Mouse (Mus musculus) hindbrain, embryonic 11.5 days (tissue): ENCODE data around the gene Wasf3. TPM values are rescaled to one million over a fixed set of nuclear protein-coding genes. Genes with fewer than 3 reads are reported as not detected.
A peak's percentile ranks its signal among the peaks of the same experiment; 100 is the strongest.
"Not testable (repeated sequence)": the region's sequence is repeated elsewhere in the genome, so short reads cannot be mapped to it uniquely, and the experiment has no call there.

ENCODE experiments used
- ATAC-seq: fragments of 200-750 bp; cut with Nextera tagmentation; 2 replicates; pipeline ENCODE4 v1.8.0; 2017; ENCODE audit warnings: mild to moderate bottlenecking, moderate TSS enrichment, moderate library complexity; ENCODE audit not compliant: low FRiP score
- DNase-seq: peaks from one replicate; pipeline ENCODE4 v3.0.0-alpha.2; 2015; ENCODE audit warnings: low spot score
- H3K27ac ChIP-seq: fragments of 300-500 bp; sonication (generic); 2 replicates; pipeline ENCODE4 v1.5.1; 2014; ENCODE audit warnings: mild to moderate bottlenecking, low read depth, low read length
- H3K27me3 ChIP-seq: fragments of 300-500 bp; sonication (generic); 2 replicates; pipeline ENCODE4 v1.6.1; 2014; ENCODE audit warnings: mild to moderate bottlenecking, low read length, moderate library complexity, mixed read lengths; ENCODE audit not compliant: control insufficient read depth, insufficient read depth
- H3K36me3 ChIP-seq: fragments of 300-500 bp; sonication (generic); 2 replicates; pipeline ENCODE4 v1.6.1; 2014; ENCODE audit warnings: mild to moderate bottlenecking, low read length, moderate library complexity, mixed read lengths; ENCODE audit not compliant: control insufficient read depth, insufficient read depth
- H3K4me1 ChIP-seq: fragments of 300-500 bp; sonication (generic); replicated peaks from 2 replicates; pipeline ENCODE4 v1.6.1; 2014; ENCODE audit warnings: low read length, mixed read lengths; ENCODE audit not compliant: control insufficient read depth, insufficient read depth
- H3K4me2 ChIP-seq: fragments of 300-500 bp; sonication (generic); replicated peaks from 2 replicates; pipeline ENCODE4 v1.6.1; 2014; ENCODE audit warnings: mild to moderate bottlenecking, low read depth, low read length
- H3K4me3 ChIP-seq: fragments of 300-500 bp; sonication (generic); 2 replicates; pipeline ENCODE4 v1.5.1; 2014; ENCODE audit warnings: low read depth, low read length
- H3K9ac ChIP-seq: fragments of 300-500 bp; sonication (generic); 2 replicates; pipeline ENCODE4 v1.6.1; 2014; ENCODE audit warnings: low read depth, low read length
- H3K9me3 ChIP-seq: fragments of 300-500 bp; sonication (generic); 2 replicates; pipeline ENCODE4 v1.6.1; 2016; ENCODE audit warnings: low read length; ENCODE audit not compliant: control insufficient read depth
- WGBS: fragments of 180-500 bp; shearing (Covaris S2); extraction: QIAGEN DNeasy Blood & Tissue Kit; methylation state at CpG from one replicate; pipeline ENCODE4 v1.1.7; 2014; 5-methylcytosine and 5-hydroxymethylcytosine counted together
- polyA plus RNA-seq: library from polyadenylated mRNA; unstranded; fragments of >200 nt; fragmentation: Nextera tagmentation; extraction: Ambion mirVana; gene quantifications from 2 replicates; pipeline ENCODE4 v1.2.1, GENCODE M21; 2014

Wasf3 gene
- polyA plus RNA-seq, 1 experiment from 2014 or later: 7.1 TPM

GRCm38 (mm10) chr5:146385989-146386388, 1.2 kb downstream of the Wasf3 start:
- WGBS: 7% methylated on average over 13 of the region's 13 CpGs
- peak overlapping the region; percentile 70 for H3K4me3 ChIP-seq
- peak overlapping the region; percentile 77; the same call in 1 of the 2 replicates for H3K9ac ChIP-seq
- no peaks in the 10 kb centered on the region for H3K36me3 ChIP-seq
- DNase-seq (peak; percentile 60), ATAC-seq (no peak)
- H3K9me3 ChIP-seq: no peaks in the 10 kb centered on the region
- no peaks in the 10 kb centered on the region for H3K4me1 ChIP-seq
- peak overlapping the region; percentile 67 for H3K4me2 ChIP-seq
- no peaks in the 10 kb centered on the region for H3K27me3 ChIP-seq
- no peak overlapping the region for H3K27ac ChIP-seq

- H3K4me3 ChIP-seq: no peak overlapping the region
Observed at GRCm38 (mm10) chr5:146386906-146387305, 2.1 kb downstream of the Wasf3 start.

GRCm38 (mm10) chr5:146394563-146394962, 9.8 kb downstream of the Wasf3 start:
- no peak overlapping the region for H3K4me2 ChIP-seq
- no peak overlapping the region for H3K27ac ChIP-seq
- WGBS: 93% methylated on average over 7 of the region's 7 CpGs
- H3K9ac ChIP-seq: no peak overlapping the region
- H3K4me3 ChIP-seq: no peak overlapping the region
- H3K36me3 ChIP-seq: no peaks in the 10 kb centered on the region
- H3K27me3 ChIP-seq: no peaks in the 10 kb centered on the region
- H3K9me3 ChIP-seq: peaks cover 2% of the 10 kb centered on the region; the same call in 1 of the 2 replicates
- no peaks in the 10 kb centered on the region for H3K4me1 ChIP-seq
- DNase-seq: no peak
- ATAC-seq: no peak

More at GRCm38 (mm10) chr5:146386906-146387305, 2.1 kb downstream of the Wasf3 start:
- H3K9me3 ChIP-seq: no peaks in the 10 kb centered on the region
- no peaks in the 10 kb centered on the region for H3K27me3 ChIP-seq
- no peak for DNase-seq
- ATAC-seq: no peak
- no peak overlapping the region for H3K27ac ChIP-seq
- no peaks in the 10 kb centered on the region for H3K4me1 ChIP-seq
- H3K9ac ChIP-seq: no peak overlapping the region
- WGBS: 91% methylated on average over 4 of the region's 4 CpGs
- no peak overlapping the region for H3K4me2 ChIP-seq
- H3K36me3 ChIP-seq: no peaks in the 10 kb centered on the region

- Histone ChIP-seq H3K4me2 (no peak overlapping the region), H3K9ac (no peak overlapping the region), H3K27ac (no peak overlapping the region), H3K4me1 (no peaks in the 10 kb centered on the region), H3K4me3 (no peak overlapping the region), H3K36me3 (no peaks in the 10 kb centered on the region), H3K9me3 (peaks cover 2% of the 10 kb centered on the region; the same call in 1 of the 2 replicates), H3K27me3 (no peaks in the 10 kb centered on the region)
- WGBS: 86% methylated on average over 5 of the region's 5 CpGs
- ATAC-seq (no peak), DNase-seq (no peak)
Observed at GRCm38 (mm10) chr5:146397253-146397652, 12.5 kb downstream of the Wasf3 start.

- Histone ChIP-seq H3K27ac (no peak overlapping the region), H3K9me3 (peaks cover 2% of the 10 kb centered on the region; the same call in 1 of the 2 replicates), H3K4me1 (no peaks in the 10 kb centered on the region), H3K9ac (no peak overlapping the region), H3K4me2 (no peak overlapping the region), H3K27me3 (no peaks in the 10 kb centered on the region), H3K36me3 (no peaks in the 10 kb centered on the region), H3K4me3 (no peak overlapping the region)
- DNase-seq (no peak), ATAC-seq (no peak)
- WGBS: 94% methylated on average over 7 of the region's 7 CpGs
Observed at GRCm38 (mm10) chr5:146398386-146399115, 13.8 kb downstream of the Wasf3 start.

- DNase-seq, H3K4me2 ChIP-seq, H3K27me3 ChIP-seq, H3K27ac ChIP-seq, H3K9ac ChIP-seq, H3K36me3 ChIP-seq, H3K9me3 ChIP-seq, H3K4me1 ChIP-seq, ATAC-seq, H3K4me3 ChIP-seq: not testable (repeated sequence)
- WGBS: 98% methylated on average over 6 of the region's 6 CpGs
Observed at GRCm38 (mm10) chr5:146401012-146401411, 16.2 kb downstream of the Wasf3 start.

DNA sequence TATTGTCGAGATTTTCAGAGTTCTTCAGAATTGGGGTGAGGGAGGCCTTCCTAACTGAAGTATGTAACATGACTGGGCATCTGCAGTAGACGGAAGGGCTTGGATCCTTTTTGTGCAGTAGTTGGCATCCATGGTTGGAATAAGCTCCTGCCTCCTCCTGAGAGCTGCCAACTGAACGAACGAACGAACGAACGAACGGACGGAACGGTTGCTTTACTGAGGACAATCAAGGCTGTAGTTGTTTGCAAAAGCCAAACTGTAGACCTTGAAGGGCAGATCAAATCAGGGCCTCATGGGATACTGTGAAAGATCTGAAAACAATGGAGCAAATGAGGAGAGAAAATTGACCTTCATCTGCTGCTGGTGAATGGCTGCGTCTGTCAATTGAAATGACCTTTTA, 17.5 kb downstream of the Wasf3 start:
- Histone ChIP-seq H3K27me3 (no peaks in the 10 kb centered on the region), H3K9me3 (no peaks in the 10 kb centered on the region), H3K4me1 (no peaks in the 10 kb centered on the region), H3K4me3 (no peak overlapping the region), H3K9ac (no peak overlapping the region), H3K36me3 (no peaks in the 10 kb centered on the region), H3K4me2 (no peak overlapping the region), H3K27ac (no peak overlapping the region)
- DNase-seq (no peak), ATAC-seq (no peak)
- WGBS: 48% methylated on average over 11 of the region's 11 CpGs

- WGBS: 43% methylated on average over 2 of the region's 2 CpGs
- H3K4me3 ChIP-seq: no peak overlapping the region
- H3K4me1 ChIP-seq: no peaks in the 10 kb centered on the region
- no peak overlapping the region for H3K9ac ChIP-seq
- no peak overlapping the region for H3K27ac ChIP-seq
- no peaks in the 10 kb centered on the region for H3K9me3 ChIP-seq
- H3K4me2 ChIP-seq: no peak overlapping the region
- no peaks in the 10 kb centered on the region for H3K27me3 ChIP-seq
- ATAC-seq (no peak), DNase-seq (no peak)
- no peaks in the 10 kb centered on the region for H3K36me3 ChIP-seq
Observed at GRCm38 (mm10) chr5:146403923-146404322, 19.1 kb downstream of the Wasf3 start.

DNA sequence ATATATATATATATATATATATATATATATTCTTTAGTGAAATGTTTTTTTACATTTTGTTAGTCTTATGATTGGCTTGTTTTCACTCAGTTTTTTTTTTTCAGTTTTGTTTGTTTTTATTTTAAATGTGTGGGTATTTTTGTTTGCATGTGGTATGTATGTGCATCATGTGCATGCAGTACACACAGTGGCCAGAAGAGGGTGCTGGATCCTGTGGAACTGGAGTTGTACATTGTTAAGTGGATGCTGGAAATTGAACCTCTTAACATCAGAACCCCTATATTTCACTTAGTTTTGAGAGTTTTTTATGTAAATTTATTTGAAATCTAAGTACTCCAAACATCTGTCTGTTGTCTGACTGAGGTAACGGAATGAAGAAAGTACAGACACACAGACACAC, 21.3 kb downstream of the Wasf3 start:
- WGBS: 100% methylated on average over 1 of the region's 1 CpGs
- no peaks in the 10 kb centered on the region for H3K9me3 ChIP-seq
- no peak overlapping the region for H3K9ac ChIP-seq
- H3K4me2 ChIP-seq: no peak overlapping the region
- DNase-seq: peak; percentile 43
- peaks cover 2% of the 10 kb centered on the region; the same call in 1 of the 2 replicates for H3K4me1 ChIP-seq
- H3K27me3 ChIP-seq: no peaks in the 10 kb centered on the region
- no peak overlapping the region for H3K4me3 ChIP-seq
- no peak overlapping the region for H3K27ac ChIP-seq
- H3K36me3 ChIP-seq: no peaks in the 10 kb centered on the region
- ATAC-seq: no peak
